Mouse (Mus musculus) intestine, embryonic 16.5 days (tissue): ENCODE results near the gene Rps19bp1. TPM values are rescaled to one million over a fixed set of nuclear protein-coding genes. Genes with fewer than 3 reads are reported as not detected.

ENCODE experiments used
- ATAC-seq: fragments of 200-750 bp; cut with Nextera tagmentation; 2 replicates; pipeline ENCODE4 v1.8.0; 2017; ENCODE audit warnings: moderate TSS enrichment, moderate library complexity
- H3K27ac ChIP-seq: fragments of 300-500 bp; sonication (generic); 2 replicates; pipeline ENCODE4 v1.5.1; 2014; ENCODE audit warnings: mild to moderate bottlenecking, low read length
- H3K27me3 ChIP-seq: fragments of 300-500 bp; sonication (generic); replicated peaks from 2 replicates; pipeline ENCODE4 v1.6.1; 2014; ENCODE audit warnings: low read length, control low read depth, mixed read lengths; ENCODE audit not compliant: control insufficient read depth, insufficient read depth
- H3K36me3 ChIP-seq: fragments of 300-500 bp; sonication (generic); 2 replicates; pipeline ENCODE4 v1.6.1; 2014; ENCODE audit warnings: low read length, control low read depth; ENCODE audit not compliant: control insufficient read depth, insufficient read depth
- H3K4me1 ChIP-seq: fragments of 300-500 bp; sonication (generic); 2 replicates; pipeline ENCODE4 v1.6.1; 2014; ENCODE audit warnings: low read length, control low read depth, mixed read lengths; ENCODE audit not compliant: control insufficient read depth, insufficient read depth
- H3K4me2 ChIP-seq: fragments of 300-500 bp; sonication (generic); 2 replicates; pipeline ENCODE4 v1.6.1; 2014; ENCODE audit warnings: low read depth, low read length, control low read depth
- H3K4me3 ChIP-seq: fragments of 300-500 bp; sonication (generic); 2 replicates; pipeline ENCODE4 v1.5.1; 2014; ENCODE audit warnings: mild to moderate bottlenecking, low read length
- H3K9ac ChIP-seq: fragments of 300-500 bp; sonication (generic); 2 replicates; pipeline ENCODE4 v1.6.1; 2014; ENCODE audit warnings: low read depth, low read length
- H3K9me3 ChIP-seq: fragments of 300-500 bp; sonication (generic); 2 replicates; pipeline ENCODE4 v1.6.1; 2016; ENCODE audit warnings: low read length, control low read depth; ENCODE audit not compliant: control insufficient read depth
- WGBS: fragments of 180-500 bp; shearing (Covaris S2); extraction: QIAGEN DNeasy Blood & Tissue Kit; methylation state at CpG from one replicate; pipeline ENCODE4 v1.1.7; 2014; 5-methylcytosine and 5-hydroxymethylcytosine counted together
- polyA plus RNA-seq: library from polyadenylated mRNA; unstranded; fragments of >200 nt; fragmentation: Nextera tagmentation; extraction: Ambion mirVana; gene quantifications from 2 replicates; pipeline ENCODE4 v1.2.1, GENCODE M21; 2015

Gene Rps19bp1
- polyA plus RNA-seq, 1 experiment from 2014 or later: 47.8 TPM

GRCm38 (mm10) chr15:80250586-80250985, 13.5 kb downstream of the Rps19bp1 start:
- ATAC-seq: peak; percentile 23
- peak overlapping the region; percentile 76 for H3K27ac ChIP-seq
- no peaks in the 10 kb centered on the region for H3K27me3 ChIP-seq
- no peaks in the 10 kb centered on the region for H3K9me3 ChIP-seq
- no peak overlapping the region for H3K4me2 ChIP-seq
- peak overlapping the region; percentile 9; the same call in 1 of the 2 replicates for H3K9ac ChIP-seq
- 71% methylated on average over 6 of the region's 6 CpGs for WGBS
- peaks cover 27% of the 10 kb centered on the region for H3K4me1 ChIP-seq
- no peak overlapping the region for H3K4me3 ChIP-seq
- H3K36me3 ChIP-seq: peaks cover 24% of the 10 kb centered on the region

DNA sequence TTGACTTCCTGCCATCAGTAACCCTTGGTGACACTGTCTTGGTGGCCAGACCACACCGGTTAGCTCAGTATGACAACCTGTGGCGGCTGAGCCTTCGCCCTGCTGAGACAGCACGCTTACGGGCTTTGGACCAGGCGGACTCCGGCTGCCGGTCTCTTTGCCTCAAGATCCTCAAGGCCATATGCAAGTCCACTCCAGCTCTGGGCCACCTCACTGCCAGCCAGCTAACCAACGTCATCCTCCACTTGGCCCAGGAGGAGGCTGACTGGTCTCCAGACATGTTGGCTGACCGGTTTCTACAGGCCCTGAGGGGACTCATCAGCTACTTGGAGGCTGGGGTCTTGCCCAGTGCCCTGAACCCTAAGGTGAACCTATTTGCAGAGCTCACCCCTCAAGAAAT, 14.4 kb downstream of the Rps19bp1 start:
- H3K36me3 ChIP-seq: peaks cover 24% of the 10 kb centered on the region
- H3K9ac ChIP-seq: no peak overlapping the region
- H3K4me3 ChIP-seq: no peak overlapping the region
- WGBS: 91% methylated on average over 10 of the region's 10 CpGs
- peaks cover 27% of the 10 kb centered on the region for H3K4me1 ChIP-seq
- peak overlapping the region; percentile 76; the same call in 1 of the 2 replicates for H3K27ac ChIP-seq
- ATAC-seq: no peak
- H3K9me3 ChIP-seq: no peaks in the 10 kb centered on the region
- H3K4me2 ChIP-seq: no peak overlapping the region
- no peaks in the 10 kb centered on the region for H3K27me3 ChIP-seq

DNA sequence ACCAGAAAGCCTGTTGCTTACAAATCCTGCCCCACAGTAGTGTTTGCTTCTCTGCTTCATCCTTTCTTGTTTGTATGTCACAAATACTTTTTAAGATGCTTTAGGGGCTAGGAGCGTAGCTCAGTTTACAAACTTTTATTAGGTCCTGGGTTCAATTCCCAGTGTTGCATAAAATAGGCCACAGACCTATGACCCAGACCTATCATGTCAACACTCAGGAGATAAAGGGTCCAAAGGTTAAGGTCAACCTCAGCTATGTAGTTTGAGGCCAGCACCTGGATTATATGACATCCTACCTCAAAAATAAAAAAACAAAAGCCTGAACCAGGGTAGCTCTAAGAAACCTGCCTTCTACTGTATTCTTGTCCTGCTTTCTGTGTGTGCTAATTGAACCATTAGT, 15.5 kb downstream of the Rps19bp1 start:
- Histone ChIP-seq H3K9me3 (no peaks in the 10 kb centered on the region), H3K4me3 (no peak overlapping the region), H3K27ac (no peak overlapping the region), H3K27me3 (no peaks in the 10 kb centered on the region), H3K9ac (no peak overlapping the region), H3K36me3 (peaks cover 24% of the 10 kb centered on the region), H3K4me2 (no peak overlapping the region), H3K4me1 (peaks cover 20% of the 10 kb centered on the region)
- no peak for ATAC-seq
- WGBS: 95% methylated on average over 1 of the region's 1 CpGs

DNA sequence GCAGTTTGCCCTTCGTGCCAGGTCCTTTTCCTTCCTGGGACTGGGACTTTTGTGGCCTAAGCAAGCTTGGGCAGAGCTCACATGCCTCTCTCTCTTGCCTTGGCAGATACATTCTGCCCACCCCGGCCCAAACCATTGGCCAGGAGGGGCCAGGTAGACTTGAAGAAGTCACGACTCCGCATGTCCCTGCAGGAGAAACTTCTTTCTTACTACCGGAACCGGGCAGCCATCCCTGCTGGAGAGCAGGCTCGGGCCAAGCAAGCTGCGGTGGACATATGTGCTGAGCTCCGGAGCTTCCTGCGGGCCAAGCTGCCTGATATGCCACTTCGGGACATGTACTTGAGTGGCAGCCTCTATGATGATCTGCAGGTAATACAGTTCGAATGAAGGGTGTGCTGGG, 16.0 kb downstream of the Rps19bp1 start:
- 95% methylated on average over 12 of the region's 12 CpGs for WGBS
- Histone ChIP-seq H3K36me3 (peaks cover 24% of the 10 kb centered on the region), H3K27me3 (no peaks in the 10 kb centered on the region)

GRCm38 (mm10) chr15:80235535-80235934, 28.6 kb downstream of the Rps19bp1 start, which contains the start of gene AC140267.1:
Gene AC140267.1 (plus strand): TSS chr15:80235835.
- H3K4me3 ChIP-seq: peak within 1 kb of the TSS; percentile 98
- H3K27me3 ChIP-seq: no peaks in the 10 kb centered on the region
- H3K9ac ChIP-seq: peak within 1 kb of the TSS; percentile 88
- peak within 1 kb of the TSS; percentile 80; the same call in 1 of the 2 replicates for H3K27ac ChIP-seq
- no peak for ATAC-seq
- peaks cover 4% of the 10 kb centered on the region for H3K36me3 ChIP-seq
- H3K4me2 ChIP-seq: peak within 1 kb of the TSS; percentile 68
- peaks cover 13% of the 10 kb centered on the region for H3K4me1 ChIP-seq
- WGBS: 93% methylated on average over 9 of the region's 9 CpGs
- no peaks in the 10 kb centered on the region for H3K9me3 ChIP-seq

More for the DNA sequence above, 16.0 kb downstream of the Rps19bp1 start:
- Histone ChIP-seq H3K9ac (no peak overlapping the region), H3K4me2 (no peak overlapping the region), H3K9me3 (no peaks in the 10 kb centered on the region), H3K4me1 (peaks cover 15% of the 10 kb centered on the region), H3K27ac (no peak overlapping the region), H3K4me3 (no peak overlapping the region)
- no peak for ATAC-seq

- Histone ChIP-seq H3K36me3 (peaks cover 4% of the 10 kb centered on the region), H3K4me3 (peak within 1 kb of the TSS; percentile 98), H3K9ac (peak within 1 kb of the TSS; percentile 88), H3K27ac (peak within 1 kb of the TSS; percentile 80), H3K4me1 (peaks cover 13% of the 10 kb centered on the region), H3K27me3 (no peaks in the 10 kb centered on the region), H3K4me2 (peak within 1 kb of the TSS; percentile 68), H3K9me3 (no peaks in the 10 kb centered on the region)
- ATAC-seq: peak; percentile 98
- under 1% methylated on average over 61 of the region's 67 CpGs for whole genome bisulfite sequencing
Measured at GRCm38 (mm10) chr15:80233733-80234509, 30.2 kb downstream of the Rps19bp1 start, which contains the start of gene Mief1. Gene Mief1 (plus strand): TSS chr15:80234018.

- Histone ChIP-seq H3K36me3 (peaks cover 4% of the 10 kb centered on the region), H3K27ac (peak overlapping the region; percentile 61), H3K9me3 (no peaks in the 10 kb centered on the region), H3K4me1 (peaks cover 13% of the 10 kb centered on the region), H3K4me3 (no peak overlapping the region), H3K9ac (peak overlapping the region; percentile 60; the same call in 1 of the 2 replicates), H3K4me2 (peak overlapping the region; percentile 51; the same call in 1 of the 2 replicates), H3K27me3 (no peaks in the 10 kb centered on the region)
- ATAC-seq: peak; percentile 15
- WGBS: 62% methylated on average over 4 of the region's 4 CpGs
Measured at GRCm38 (mm10) chr15:80233053-80233452, 31.1 kb downstream of the Rps19bp1 start.

GRCm38 (mm10) chr15:80232331-80232730, 31.8 kb downstream of the Rps19bp1 start:
- peaks cover 13% of the 10 kb centered on the region for H3K4me1 ChIP-seq

GRCm38 (mm10) chr15:80228071-80228800, 35.9 kb downstream of the Rps19bp1 start:
- Histone ChIP-seq H3K9me3 (no peaks in the 10 kb centered on the region), H3K4me2 (no peak overlapping the region), H3K27ac (no peak overlapping the region), H3K4me3 (no peak overlapping the region), H3K4me1 (0 out of 2 replicates have a peak, but pooled peaks cover under 1% of the 10 kb centered on the region), H3K36me3 (no peaks in the 10 kb centered on the region), H3K27me3 (no peaks in the 10 kb centered on the region), H3K9ac (no peak overlapping the region)
- WGBS: 75% methylated on average over 17 of the region's 17 CpGs
- ATAC-seq: no peak

More at GRCm38 (mm10) chr15:80232331-80232730, 31.8 kb downstream of the Rps19bp1 start:
- no peak overlapping the region for H3K4me2 ChIP-seq
- H3K9me3 ChIP-seq: no peaks in the 10 kb centered on the region
- H3K27ac ChIP-seq: no peak overlapping the region
- WGBS: 76% methylated on average over 2 of the region's 2 CpGs
- no peak overlapping the region for H3K9ac ChIP-seq
- H3K27me3 ChIP-seq: no peaks in the 10 kb centered on the region
- no peak for ATAC-seq
- peaks cover 4% of the 10 kb centered on the region for H3K36me3 ChIP-seq
- no peak overlapping the region for H3K4me3 ChIP-seq
